Mouse (Mus musculus): ENCODE results near the gene Saa3.
"Not testable (repeated sequence)": the region's sequence is repeated elsewhere in the genome, so short reads cannot be mapped to it uniquely, and the experiment has no call there.

DNA sequence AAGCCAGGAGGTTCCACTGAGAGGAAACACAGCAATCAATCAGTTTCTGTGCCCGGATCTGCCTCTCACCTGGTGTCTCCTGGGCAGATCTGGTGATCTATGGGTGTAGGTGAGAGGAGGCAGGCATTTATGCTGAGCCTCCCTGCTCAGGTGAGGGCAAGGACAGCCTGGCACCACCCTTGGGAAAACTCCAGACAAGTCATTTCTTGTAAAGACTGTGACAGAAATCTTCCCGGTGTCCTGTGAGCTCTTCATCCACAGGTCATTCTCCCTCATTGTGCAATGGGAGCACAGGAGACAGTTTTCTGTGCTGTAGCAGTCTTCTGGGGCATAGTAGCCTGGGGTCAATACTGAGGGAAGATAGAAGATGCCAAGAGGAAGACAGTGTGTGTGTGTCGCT is 27.4 kb upstream of the Saa3 start, which contains the start of gene Saa1:
- not testable (repeated sequence) for TF ChIP-seq CTCF (IDR thresholded peaks at IDR 0.05; ENCODE audit: extremely low read depth, insufficient read length, insufficient replicate concordance, low read depth, low read length); POLR2A (IDR thresholded peaks at IDR 0.05; ENCODE audit: low read depth, low read length)
